Mouse (Mus musculus) CH12.LX (cell line): ENCODE data around the gene Kcnj4. TPM values are rescaled to one million over a fixed set of nuclear protein-coding genes. Genes with fewer than 3 reads are reported as not detected.
A peak's percentile ranks its signal among the peaks of the same experiment; 100 is the strongest.

Source experiments
- DNase-seq: peaks from one replicate; pipeline ENCODE4 v3.0.0-alpha.2; 2013; ENCODE audit errors: extremely low read depth
- H3K27ac ChIP-seq: 2 replicates; pipeline ENCODE4 v1.5.1; 2012; ENCODE audit warnings: low read depth, mild to moderate bottlenecking, control low read depth, moderate library complexity; ENCODE audit not compliant: insufficient read depth
- H3K27me3 ChIP-seq: replicated peaks from 2 replicates; pipeline ENCODE3; 2012; ENCODE audit warnings: inconsistent platforms
- H3K36me3 ChIP-seq, 2 experiments: replicated peaks in 1 of 2; 2 replicates each; pipeline versions ENCODE3 to v1.6.1; 2012; ENCODE audit warnings: inconsistent platforms in 1 of 2, low read length in 1 of 2, mild to moderate bottlenecking in 1 of 2, mixed read lengths in 1 of 2, moderate library complexity in 1 of 2; ENCODE audit not compliant: control insufficient read depth in 1 of 2, insufficient read depth in 1 of 2
- H3K4me1 ChIP-seq, 2 experiments: 2 replicates each; pipeline ENCODE4 v1.6.1; 2012; ENCODE audit warnings: inconsistent platforms in 1 of 2, moderate library complexity in 1 of 2; ENCODE audit not compliant: insufficient read depth in 2 of 2, control insufficient read depth in 1 of 2
- H3K4me2 ChIP-seq: 2 replicates; pipeline ENCODE4 v1.6.1; 2012; ENCODE audit warnings: low read depth, mild to moderate bottlenecking, control low read depth; ENCODE audit not compliant: poor library complexity, insufficient read depth, severe bottlenecking
- H3K4me3 ChIP-seq, 3 experiments: fragments of 150-350 bp in 1 of 3; sonication (generic) in 1 of 3; replicated peaks in 1 of 3; 2 replicates each; pipeline versions ENCODE3 to v1.5.1; 2011 to 2012; ENCODE audit warnings: low read depth in 2 of 3, low read length in 2 of 3, mild to moderate bottlenecking in 2 of 3, moderate library complexity in 2 of 3, control low read depth in 1 of 3, improper control_type of control experiment in 1 of 3, inconsistent platforms in 1 of 3, mixed read lengths in 1 of 3; ENCODE audit not compliant: poor library complexity in 1 of 3
- H3K79me2 ChIP-seq: replicated peaks from 2 replicates; pipeline ENCODE4 v1.6.1; 2012; ENCODE audit warnings: mild to moderate bottlenecking, moderate library complexity; ENCODE audit not compliant: control insufficient read depth, poor library complexity, insufficient read depth, severe bottlenecking; ENCODE audit errors: extremely low read depth
- H3K9ac ChIP-seq: 2 replicates; pipeline ENCODE4 v1.6.1; 2012; ENCODE audit warnings: low read depth, mild to moderate bottlenecking, control low read depth, moderate library complexity; ENCODE audit not compliant: insufficient read depth
- H3K9me3 ChIP-seq: replicated peaks from 2 replicates; pipeline ENCODE3; 2012; ENCODE audit warnings: low read length, inconsistent platforms, mixed read lengths
- BHLHE40 ChIP-seq: IDR thresholded peaks from 2 replicates; pipeline ENCODE4 v1.6.1; 2011; ENCODE audit warnings: mild to moderate bottlenecking, low read depth, low read length, improper control_type of control experiment
- CHD1 ChIP-seq: IDR thresholded peaks from 2 replicates; pipeline ENCODE4 v1.6.1; 2012; ENCODE audit warnings: low read depth, low read length, improper control_type of control experiment, inconsistent platforms
- CHD2 ChIP-seq: IDR thresholded peaks from 2 replicates; pipeline ENCODE4 v1.6.1; 2011; ENCODE audit warnings: low read length, improper control_type of control experiment
- CTCF ChIP-seq, 2 experiments: IDR thresholded peaks in 1 of 2; conservative IDR thresholded peaks in 1 of 2; 2 replicates each; pipeline ENCODE4 v1.5.1; 2011 to 2012; ENCODE audit warnings: low read depth in 2 of 2, low read length in 2 of 2, improper control_type of control experiment in 1 of 2, inconsistent platforms in 1 of 2, mild to moderate bottlenecking in 1 of 2, moderate library complexity in 1 of 2
- E2F4 ChIP-seq: IDR thresholded peaks from 2 replicates; pipeline ENCODE4 v1.6.1; 2011; ENCODE audit warnings: low read depth, low read length, improper control_type of control experiment; ENCODE audit not compliant: insufficient replicate concordance
- ELF1 ChIP-seq: IDR thresholded peaks from 2 replicates; pipeline ENCODE4 v1.6.1; 2014; ENCODE audit warnings: low read depth, mild to moderate bottlenecking, inconsistent platforms, low read length, improper control_type of control experiment
- EP300 ChIP-seq: IDR thresholded peaks from 2 replicates; pipeline ENCODE4 v1.6.1; 2011; ENCODE audit warnings: low read length, improper control_type of control experiment
- ETS1 ChIP-seq: conservative IDR thresholded peaks from 2 replicates; pipeline ENCODE4 v1.6.1; 2012; ENCODE audit warnings: low read depth, mild to moderate bottlenecking, inconsistent platforms, low read length, improper control_type of control experiment, moderate library complexity
- GABPA ChIP-seq: IDR thresholded peaks from 2 replicates; pipeline ENCODE4 v1.6.1; 2012; ENCODE audit warnings: low read depth, low read length, improper control_type of control experiment, inconsistent platforms; ENCODE audit not compliant: insufficient replicate concordance
- HCFC1 ChIP-seq: IDR thresholded peaks from 2 replicates; pipeline ENCODE4 v1.6.1; 2012; ENCODE audit warnings: low read depth, mild to moderate bottlenecking, inconsistent platforms, low read length, improper control_type of control experiment
- IRF4 ChIP-seq: IDR thresholded peaks from 2 replicates; pipeline ENCODE4 v1.6.1; 2014; ENCODE audit warnings: low read depth, mild to moderate bottlenecking, inconsistent platforms, low read length, improper control_type of control experiment
- KAT2A ChIP-seq: IDR thresholded peaks from 2 replicates; pipeline ENCODE4 v1.6.1; 2012; ENCODE audit warnings: low read length, improper control_type of control experiment, inconsistent platforms; ENCODE audit not compliant: insufficient replicate concordance
- MAFK ChIP-seq: IDR thresholded peaks from 2 replicates; pipeline ENCODE4 v1.6.1; 2011; ENCODE audit warnings: low read length, improper control_type of control experiment; ENCODE audit not compliant: insufficient replicate concordance
- MAX ChIP-seq: IDR thresholded peaks from 2 replicates; pipeline ENCODE4 v1.6.1; 2011; ENCODE audit warnings: low read length, improper control_type of control experiment
- MEF2A ChIP-seq: IDR thresholded peaks from 2 replicates; pipeline ENCODE4 v1.6.1; 2014; ENCODE audit warnings: low read depth, mild to moderate bottlenecking, inconsistent platforms, low read length, improper control_type of control experiment, borderline replicate concordance
- MXI1 ChIP-seq: IDR thresholded peaks from 2 replicates; pipeline ENCODE4 v1.6.1; 2011; ENCODE audit warnings: mild to moderate bottlenecking, low read depth, low read length, improper control_type of control experiment
- MYC ChIP-seq: IDR thresholded peaks from 2 replicates; pipeline ENCODE4 v1.6.1; 2011; ENCODE audit warnings: low read depth, mild to moderate bottlenecking, improper control_type of control experiment, low read length
- NELFE ChIP-seq: IDR thresholded peaks from 2 replicates; pipeline ENCODE4 v1.6.1; 2011; ENCODE audit warnings: low read depth, low read length, improper control_type of control experiment
- NRF1 ChIP-seq: IDR thresholded peaks from 2 replicates; pipeline ENCODE4 v1.6.1; 2014; ENCODE audit warnings: low read depth, mild to moderate bottlenecking, inconsistent platforms, low read length, improper control_type of control experiment, moderate library complexity
- PAX5 ChIP-seq: IDR thresholded peaks from 2 replicates; pipeline ENCODE4 v1.6.1; 2012; ENCODE audit warnings: low read length, inconsistent platforms, mixed read lengths
- POLR2A ChIP-seq: IDR thresholded peaks from 2 replicates; pipeline ENCODE4 v1.6.1; 2011; ENCODE audit warnings: low read depth, mild to moderate bottlenecking, improper control_type of control experiment, low read length
- POLR2AphosphoS2 ChIP-seq: IDR thresholded peaks from 2 replicates; pipeline ENCODE4 v1.6.1; 2011; ENCODE audit warnings: low read depth, low read length, improper control_type of control experiment
- RAD21 ChIP-seq: IDR thresholded peaks from 2 replicates; pipeline ENCODE4 v1.6.1; 2011; ENCODE audit warnings: low read depth, mild to moderate bottlenecking, low read length, improper control_type of control experiment, moderate library complexity
- SIN3A ChIP-seq: IDR thresholded peaks from 2 replicates; pipeline ENCODE4 v1.6.1; 2012; ENCODE audit warnings: low read length, improper control_type of control experiment, inconsistent platforms
- SMC3 ChIP-seq: IDR thresholded peaks from 2 replicates; pipeline ENCODE4 v1.6.1; 2011; ENCODE audit warnings: low read depth, low read length, improper control_type of control experiment
- TBP ChIP-seq: conservative IDR thresholded peaks from 2 replicates; pipeline ENCODE4 v1.6.1; 2011; ENCODE audit warnings: low read depth, low read length, improper control_type of control experiment
- TCF12 ChIP-seq: IDR thresholded peaks from 2 replicates; pipeline ENCODE4 v1.6.1; 2014; ENCODE audit warnings: low read depth, mild to moderate bottlenecking, inconsistent platforms, low read length, improper control_type of control experiment
- UBTF ChIP-seq: IDR thresholded peaks from 2 replicates; pipeline ENCODE4 v1.6.1; 2012; ENCODE audit warnings: low read depth, mild to moderate bottlenecking, inconsistent platforms, low read length, improper control_type of control experiment, moderate library complexity
- USF2 ChIP-seq: conservative IDR thresholded peaks from 2 replicates; pipeline ENCODE4 v1.6.1; 2011; ENCODE audit warnings: low read depth, low read length, improper control_type of control experiment
- ZC3H11A ChIP-seq: IDR thresholded peaks from 2 replicates; pipeline ENCODE4 v1.6.1; 2012; ENCODE audit warnings: low read depth, mild to moderate bottlenecking, inconsistent platforms, low read length, improper control_type of control experiment
- ZNF384 ChIP-seq: IDR thresholded peaks from 2 replicates; pipeline ENCODE4 v1.6.1; 2012; ENCODE audit warnings: low read depth, low read length, improper control_type of control experiment, inconsistent platforms
- dilution Hi-C: fragments of 300-500 bp; cut with MboI; formaldehyde crosslinking; loops from 2 replicates; pipeline ENCODE4 v1.14.3; 2020; ENCODE audit warnings: low sequenced_read_pairs; ENCODE audit not compliant: extremely low pct_unique_long_range_greater_than_20kb, extremely low pct_ligation_motif_present
- in situ Hi-C: fragments of 300-500 bp; cut with MboI; formaldehyde crosslinking; loops from 3 replicates; pipeline ENCODE4 v1.14.3; 2019; ENCODE audit warnings: low sequenced_read_pairs, low pct_ligation_motif_present, low pct_unique_long_range_greater_than_20kb, mixed read lengths
- polyA plus RNA-seq: library from polyadenylated mRNA; unstranded; fragments of >175 nt; gene quantifications from 2 replicates; pipeline ENCODE4 v1.2.1, GENCODE M21; 2012; ENCODE audit warnings: low read depth; ENCODE audit not compliant: insufficient read length
- total RNA-seq, 2 experiments: library from RNA; depleted of rRNA; stranded (reverse); fragments of 300-350 nt in 1 of 2; fragments of >200 nt in 1 of 2; gene quantifications; 2 replicates each; pipeline ENCODE4 v1.2.3; 2012 to 2014

The Kcnj4 gene
- total and polyA plus RNA-seq, 3 experiments = not detected

DNA sequence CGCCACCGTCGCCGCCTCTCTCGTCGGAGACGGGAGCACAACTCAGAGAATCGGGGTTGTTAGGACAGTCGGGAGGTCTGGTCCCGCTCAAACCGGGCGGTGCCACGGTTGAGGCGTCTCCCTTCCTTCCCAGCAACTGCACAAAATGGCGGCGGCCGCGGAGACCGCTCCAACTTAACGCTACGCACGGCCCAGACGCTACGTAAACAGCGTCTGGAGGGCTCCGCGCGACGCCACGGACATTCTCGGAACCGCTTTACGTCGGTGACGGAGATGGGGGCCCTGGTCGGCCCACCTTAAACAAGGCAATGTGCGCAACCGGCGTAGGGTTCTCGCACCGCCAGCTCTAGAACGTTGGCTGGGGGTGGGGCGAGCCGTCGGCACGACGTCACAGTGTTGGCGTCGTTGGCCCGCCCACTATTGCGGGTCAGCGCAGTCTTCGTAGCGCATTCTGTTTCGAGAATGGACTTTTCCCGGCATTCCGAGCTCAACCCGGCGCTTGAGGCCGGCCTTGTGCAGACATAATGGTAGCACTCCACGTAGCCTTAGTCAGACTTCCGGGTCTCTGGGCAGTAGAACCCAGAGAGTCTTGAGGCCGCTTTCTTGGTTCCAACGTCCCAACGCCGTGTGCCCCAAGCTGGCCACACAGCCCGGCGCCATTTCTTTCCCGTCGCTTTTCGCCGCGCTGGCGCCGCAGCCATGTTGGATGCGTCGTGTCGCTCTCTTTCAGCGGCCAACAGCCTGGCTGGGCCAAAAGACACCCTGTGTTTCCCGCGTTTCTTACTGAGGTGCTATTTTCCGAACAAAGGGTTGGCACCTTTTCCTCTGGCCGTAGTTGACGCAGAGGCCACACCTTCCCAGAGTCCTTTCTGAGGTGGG, 41.6 kb upstream of the Kcnj4 start, which contains the start of gene Ddx17:
Gene Ddx17, minus strand, starts transcription at position 332 of the 879 bp plus-strand sequence.
- peak within 1 kb of the TSS; percentile 82 to 89 (median 87) for H3K4me3 ChIP-seq
- H3K79me2 ChIP-seq = peaks cover 43% of the 10 kb centered on the region
- dilution Hi-C loops (no loop called here), in situ Hi-C loops (no loop called here)
- peak within 1 kb of the TSS; percentile 97 for H3K9ac ChIP-seq
- H3K27me3 ChIP-seq = peaks cover 2% of the 10 kb centered on the region
- no peak within 1 kb of the TSS for H3K4me2 ChIP-seq
- TF ChIP-seq SIN3A (no peak), BHLHE40 (no peak), MAFK (no peak), POLR2A (peak; percentile 90), ZC3H11A (no peak), MXI1 (no peak), E2F4 (no peak), ETS1 (no peak), NELFE (no peak), MEF2A (no peak), POLR2AphosphoS2 (no peak), CHD2 (no peak), EP300 (no peak), TBP (peak; percentile 57; the same call in 1 of the 2 replicates), SMC3 (no peak), TCF12 (no peak)
- H3K4me1 ChIP-seq = peaks cover 5 to 24% of the 10 kb centered on the region in 2 experiments; a peak in 3 of 4 replicates
- peak within 1 kb of the TSS; percentile 82 for H3K27ac ChIP-seq
- DNase-seq = peak; percentile 94
- H3K36me3 ChIP-seq = peaks cover 15 to 27% of the 10 kb centered on the region in 2 experiments
- H3K9me3 ChIP-seq = no peaks in the 10 kb centered on the region

DNA sequence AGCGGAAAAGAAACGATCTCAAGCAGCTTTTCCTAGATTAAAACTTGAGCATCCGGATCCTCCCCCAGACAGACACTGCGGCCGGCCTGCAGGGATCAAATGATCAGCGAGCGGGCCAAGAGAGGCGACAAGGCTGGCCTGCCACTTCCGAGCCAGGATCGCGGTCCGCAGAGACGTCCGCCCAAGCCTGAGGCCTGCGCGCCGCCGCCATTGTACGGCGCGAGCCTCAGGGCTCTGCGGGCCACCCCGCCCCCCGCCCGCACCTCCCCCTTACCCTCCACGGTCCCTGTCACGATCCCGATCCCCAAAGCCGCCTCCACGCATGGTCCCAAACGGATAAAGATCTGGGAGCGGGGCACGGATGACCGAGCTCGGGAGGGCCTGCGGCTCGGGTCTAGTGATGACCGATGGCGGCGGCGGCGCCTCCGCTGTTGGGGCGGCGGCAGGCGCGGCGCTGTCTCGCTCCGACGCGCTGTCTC, 40.9 kb upstream of the Kcnj4 start:
- DNase-seq = no peak
- Histone ChIP-seq H3K36me3 (peaks cover 21 to 33% of the 10 kb centered on the region in 2 experiments), H3K9me3 (no peaks in the 10 kb centered on the region)

More for the DNA sequence above, 40.9 kb upstream of the Kcnj4 start:
- Histone ChIP-seq H3K27ac (peak overlapping the region; percentile 82), H3K4me3 (peak overlapping the region; percentile 82 to 89 (median 87)), H3K4me1 (peaks cover 5 to 24% of the 10 kb centered on the region in 2 experiments; a peak in 3 of 4 replicates), H3K9ac (peak overlapping the region; percentile 97), H3K4me2 (no peak overlapping the region), H3K27me3 (peaks cover 2% of the 10 kb centered on the region), H3K79me2 (peaks cover 46% of the 10 kb centered on the region)
- in situ Hi-C loops (no loop called here), dilution Hi-C loops (no loop called here)
- TF ChIP-seq GABPA (no peak), NRF1 (0 out of 2 replicates have a peak, but pooled peaks have one; percentile 43), USF2 (no peak), HCFC1 (peak; percentile 55; the same call in 1 of the 2 replicates), RAD21 (no peak), MAX (no peak), CHD2 (no peak), KAT2A (no peak), CHD1 (no peak), ELF1 (no peak), CTCF (conservative IDR thresholded peaks at IDR 0.05 in 1 of 2, IDR thresholded peaks at IDR 0.05 in 1 of 2; ENCODE audit: low read depth in 2 of 2, low read length in 2 of 2) (no peak), ZC3H11A (no peak), ETS1 (no peak), UBTF (peak; percentile 94; the same call in 1 of the 2 replicates), BHLHE40 (no peak), PAX5 (no peak), TCF12 (no peak; the same call in 1 of the 2 replicates), MYC (no peak), IRF4 (no peak), E2F4 (no peak), EP300 (no peak), ZNF384 (no peak)
